Mouse (Mus musculus) ES-E14 (cell line): Measurements from ENCODE around the gene Plxna2.

Source experiments
- HCFC1 ChIP-seq: IDR thresholded peaks from 2 replicates; pipeline ENCODE4 v1.6.1; 2012; ENCODE audit warnings: low read length, inconsistent platforms, borderline replicate concordance; ENCODE audit not compliant: insufficient read depth
- ZC3H11A ChIP-seq: IDR thresholded peaks from 2 replicates; pipeline ENCODE4 v1.6.1; 2012; ENCODE audit warnings: low read depth, mild to moderate bottlenecking, inconsistent platforms, low read length, borderline replicate concordance
- ZNF384 ChIP-seq: IDR thresholded peaks from 2 replicates; pipeline ENCODE4 v1.6.1; 2012; ENCODE audit warnings: low read depth, low read length, inconsistent platforms

GRCm38 (mm10) chr1:194787626-194788025, 169.6 kb downstream of the Plxna2 start:
- no peak for TF ChIP-seq ZC3H11A
- TF ChIP-seq HCFC1: no peak
- no peak for TF ChIP-seq ZNF384
